Mouse (Mus musculus): ENCODE data around the gene Cep44. TPM values are rescaled to one million over a fixed set of nuclear protein-coding genes. Genes with fewer than 3 reads are reported as not detected.

Gene Cep44
- 3.5 and 6.6 TPM in 2 replicates for polyA plus RNA-seq (2012; rRNA removed)

DNA sequence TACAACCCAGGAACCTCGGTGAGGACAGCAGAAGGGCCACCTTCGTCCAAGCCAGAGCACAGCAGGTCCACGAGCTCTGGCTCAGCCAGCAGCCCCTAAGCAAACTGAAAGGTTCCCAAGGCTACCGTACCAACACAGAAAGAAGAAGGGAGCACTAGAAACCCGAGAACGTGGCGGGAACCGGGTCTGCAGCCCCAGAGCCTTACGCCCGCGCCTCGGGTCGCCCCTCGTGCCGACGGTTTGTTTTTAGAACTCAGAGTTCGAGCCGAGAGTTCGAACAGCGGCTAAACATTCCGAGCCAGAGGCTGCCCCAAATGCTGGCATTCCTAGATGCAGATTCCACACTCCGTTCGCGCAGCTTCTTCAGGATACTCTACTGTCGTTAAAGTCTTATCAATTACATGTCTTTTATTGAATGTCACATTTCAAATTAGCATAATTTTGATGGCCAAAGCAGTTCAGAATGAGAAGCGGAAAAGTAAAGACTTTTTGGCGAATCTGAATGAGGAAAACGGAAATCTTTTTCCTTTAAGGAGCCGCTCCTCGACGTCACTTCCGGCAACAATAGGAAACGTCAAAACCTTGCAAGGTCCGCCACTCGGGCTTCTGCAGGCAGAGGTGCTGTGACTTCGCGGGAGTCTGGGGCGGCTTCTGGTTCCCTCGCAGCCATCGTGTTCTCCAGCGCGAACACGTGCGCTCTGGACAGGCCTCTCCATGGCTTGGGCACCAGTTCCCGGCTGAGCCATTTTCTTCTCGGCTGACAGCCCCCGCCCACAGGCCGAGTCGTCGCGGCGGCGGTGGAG lies at the start of gene Cep44, which contains the start of gene Fbxo8:
Cep44 (minus strand) TSS at position 490 of the 803 bp plus-strand sequence.
Fbxo8 (plus strand) TSS at position 533 of the 803 bp plus-strand sequence.

Other genes with a start within 250 kb of the Cep44 start
- gene Fbxo8, start within 50 bp of the Cep44 start, polyA plus RNA-seq (2012; rRNA removed) = 39.7 and 40.7 TPM in 2 replicates